Mouse (Mus musculus) embryonic facial prominence, embryonic 15.5 days (tissue): ENCODE measurements around the gene Slf2. TPM values are rescaled to one million over a fixed set of nuclear protein-coding genes. Genes with fewer than 3 reads are reported as not detected.

ENCODE experiments used
- ATAC-seq: fragments of 200-750 bp; cut with Nextera tagmentation; 2 replicates; pipeline ENCODE4 v1.8.0; 2017; ENCODE audit warnings: low read depth, moderate TSS enrichment; ENCODE audit not compliant: insufficient number of reproducible peaks, low FRiP score, low TSS enrichment
- H3K27ac ChIP-seq: fragments of 300-500 bp; sonication (generic); replicated peaks from 2 replicates; pipeline ENCODE4 v1.5.1; 2015; ENCODE audit warnings: mild to moderate bottlenecking, inconsistent platforms
- H3K27me3 ChIP-seq: fragments of 300-500 bp; sonication (generic); 2 replicates; pipeline ENCODE4 v1.6.1; 2015; ENCODE audit warnings: inconsistent platforms
- H3K36me3 ChIP-seq: fragments of 300-500 bp; sonication (generic); 2 replicates; pipeline ENCODE4 v1.6.1; 2015; ENCODE audit warnings: mild to moderate bottlenecking, inconsistent platforms
- H3K4me1 ChIP-seq: fragments of 300-500 bp; sonication (generic); 2 replicates; pipeline ENCODE4 v1.6.1; 2015; ENCODE audit warnings: inconsistent platforms
- H3K4me2 ChIP-seq: fragments of 300-500 bp; sonication (generic); replicated peaks from 2 replicates; pipeline ENCODE4 v1.6.1; 2015; ENCODE audit warnings: mild to moderate bottlenecking, inconsistent platforms
- H3K4me3 ChIP-seq: fragments of 300-500 bp; sonication (generic); replicated peaks from 2 replicates; pipeline ENCODE4 v1.5.1; 2015; ENCODE audit warnings: mild to moderate bottlenecking, inconsistent platforms
- H3K9ac ChIP-seq: fragments of 300-500 bp; sonication (generic); 2 replicates; pipeline ENCODE4 v1.6.1; 2015; ENCODE audit warnings: inconsistent platforms
- H3K9me3 ChIP-seq: fragments of 300-500 bp; sonication (generic); replicated peaks from 2 replicates; pipeline ENCODE4 v1.6.1; 2016; ENCODE audit warnings: inconsistent platforms
- WGBS: fragments of 180-500 bp; shearing (Covaris S2); methylation state at CpG from one replicate; pipeline ENCODE4 v1.1.7; 2015; 5-methylcytosine and 5-hydroxymethylcytosine counted together
- polyA plus RNA-seq: library from polyadenylated mRNA; unstranded; fragments of >200 nt; fragmentation: Nextera tagmentation; extraction: Ambion mirVana; gene quantifications from 2 replicates; pipeline ENCODE4 v1.2.1, GENCODE M21; 2015

Slf2 gene
- polyA plus RNA-seq = 27.1 and 32.3 TPM in 2 replicates

- H3K4me2 ChIP-seq = peak within 1 kb of the TSS; percentile 58
- no peaks in the 10 kb centered on the region for H3K9me3 ChIP-seq
- peak; percentile 97 for ATAC-seq
- peak within 1 kb of the TSS; percentile 90 for H3K27ac ChIP-seq
- peaks cover 32% of the 10 kb centered on the region for H3K4me1 ChIP-seq
- H3K27me3 ChIP-seq = no peaks in the 10 kb centered on the region
- peaks cover 11% of the 10 kb centered on the region for H3K36me3 ChIP-seq
- H3K9ac ChIP-seq = peak within 1 kb of the TSS; percentile 71
- WGBS = under 1% methylated on average over 55 of the region's 55 CpGs
- H3K4me3 ChIP-seq = peak within 1 kb of the TSS; percentile 98
These were observed at the start of gene Slf2 for GRCm38 (mm10) chr19:44930744-44931453. Slf2 (plus strand) TSS chr19:44931151.

GRCm38 (mm10) chr19:44882552-44883024 lies 48.4 kb upstream of the Slf2 start:
- Histone ChIP-seq H3K9me3 (no peaks in the 10 kb centered on the region), H3K27me3 (peaks cover 61% of the 10 kb centered on the region), H3K4me3 (peak overlapping the region; percentile 38), H3K27ac (0 out of 2 replicates have a peak overlapping the region, but pooled peaks have one; percentile 17), H3K4me1 (peaks cover 10% of the 10 kb centered on the region), H3K4me2 (peak overlapping the region; percentile 59), H3K36me3 (no peaks in the 10 kb centered on the region), H3K9ac (peak overlapping the region; percentile 37)
- ATAC-seq = 0 out of 2 replicates have a peak, but pooled peaks have one; percentile 63
- 1% methylated on average over 31 of the region's 31 CpGs for WGBS

GRCm38 (mm10) chr19:44884331-44884730 lies 46.6 kb upstream of the Slf2 start:
- Histone ChIP-seq H3K9me3 (no peaks in the 10 kb centered on the region), H3K4me3 (no peak overlapping the region), H3K27ac (no peak overlapping the region), H3K9ac (no peak overlapping the region), H3K4me2 (no peak overlapping the region), H3K36me3 (no peaks in the 10 kb centered on the region), H3K4me1 (peaks cover 10% of the 10 kb centered on the region), H3K27me3 (peaks cover 69% of the 10 kb centered on the region)
- ATAC-seq = no peak
- WGBS = 20% methylated on average over 3 of the region's 3 CpGs

DNA sequence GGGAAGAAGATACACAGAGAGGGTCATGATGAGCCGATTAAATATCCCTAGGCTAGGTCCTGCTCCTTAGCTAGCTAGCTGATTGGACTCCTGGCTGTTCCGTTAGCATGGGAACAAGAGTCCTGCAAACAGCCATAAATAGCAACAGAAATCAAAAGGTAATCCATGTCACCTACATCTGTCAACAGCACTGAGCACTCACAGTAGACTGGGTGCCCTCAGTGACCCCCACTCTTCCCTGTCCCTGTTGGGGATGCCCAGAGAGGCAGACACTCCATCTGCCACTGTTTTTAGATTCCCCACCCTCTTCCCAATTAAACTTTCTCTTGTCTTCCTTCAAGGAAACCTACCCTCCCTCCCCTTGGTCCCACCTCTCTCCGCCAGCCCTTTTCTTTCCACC lies 44.5 kb upstream of the Slf2 start:
- Histone ChIP-seq H3K27me3 (peaks cover 67% of the 10 kb centered on the region), H3K4me1 (peaks cover 10% of the 10 kb centered on the region), H3K27ac (no peak overlapping the region), H3K4me3 (no peak overlapping the region), H3K9ac (no peak overlapping the region), H3K4me2 (no peak overlapping the region), H3K9me3 (no peaks in the 10 kb centered on the region), H3K36me3 (no peaks in the 10 kb centered on the region)
- ATAC-seq = no peak
- WGBS = 21% methylated on average over 3 of the region's 3 CpGs

DNA sequence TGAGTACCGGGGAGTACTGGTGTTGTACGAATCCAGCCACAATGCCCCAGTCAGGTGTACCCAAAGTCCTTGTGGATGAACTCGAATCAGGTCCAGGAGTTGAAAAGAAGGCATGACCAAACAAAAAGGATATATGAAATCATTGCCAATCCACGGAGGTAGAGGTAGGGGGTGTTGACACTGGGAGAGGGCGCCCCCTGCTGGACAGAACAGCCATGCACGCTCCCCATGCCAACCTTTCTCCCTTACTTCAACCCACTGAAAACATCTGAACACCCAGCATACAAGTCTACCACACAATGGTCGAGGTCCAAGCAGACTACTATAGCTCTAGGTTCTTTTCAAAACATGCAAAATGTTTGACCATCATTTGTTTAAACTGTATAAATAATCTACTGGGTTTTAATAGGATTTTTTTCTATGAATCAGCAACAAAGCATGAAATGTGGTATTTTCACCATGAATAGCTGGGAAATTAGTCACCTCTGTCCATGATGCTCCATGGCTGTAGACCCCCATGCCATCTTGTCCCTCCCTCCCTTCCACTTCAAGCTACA lies 43.2 kb upstream of the Slf2 start:
- Histone ChIP-seq H3K9ac (no peak overlapping the region), H3K36me3 (no peaks in the 10 kb centered on the region), H3K27me3 (peaks cover 65% of the 10 kb centered on the region), H3K4me3 (no peak overlapping the region), H3K27ac (no peak overlapping the region), H3K9me3 (no peaks in the 10 kb centered on the region), H3K4me2 (no peak overlapping the region), H3K4me1 (peaks cover 2% of the 10 kb centered on the region)
- WGBS = 21% methylated on average over 7 of the region's 7 CpGs
- no peak for ATAC-seq

- Histone ChIP-seq H3K4me3 (no peak overlapping the region), H3K9ac (no peak overlapping the region), H3K27me3 (peaks cover 59% of the 10 kb centered on the region), H3K4me2 (no peak overlapping the region), H3K27ac (no peak overlapping the region), H3K4me1 (peaks cover 10% of the 10 kb centered on the region), H3K36me3 (no peaks in the 10 kb centered on the region), H3K9me3 (no peaks in the 10 kb centered on the region)
- ATAC-seq = no peak
- WGBS = 18% methylated on average over 6 of the region's 6 CpGs
These were observed 41.4 kb upstream of the Slf2 start for GRCm38 (mm10) chr19:44889548-44889947.

DNA sequence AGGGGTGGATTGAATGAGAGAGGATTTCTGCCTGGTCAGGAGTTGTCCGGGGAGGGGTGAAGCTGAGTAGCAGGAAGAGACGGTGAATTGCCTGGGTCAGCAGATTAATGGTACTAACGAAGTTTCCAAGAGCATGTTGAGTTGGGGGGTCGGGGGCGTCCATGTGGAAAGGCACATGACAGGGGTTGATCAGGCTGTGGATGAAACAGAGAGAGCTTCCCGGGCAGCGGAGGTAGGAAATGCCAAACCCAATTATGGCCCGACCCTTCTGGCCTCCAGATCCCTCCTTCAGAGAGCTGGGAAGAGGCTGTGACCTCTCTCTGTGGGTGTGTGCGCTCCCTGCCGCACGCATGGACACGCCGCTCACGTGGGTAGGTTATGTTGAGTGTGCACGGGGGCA lies 39.5 kb upstream of the Slf2 start:
- Histone ChIP-seq H3K9ac (no peak overlapping the region), H3K4me1 (peaks cover 10% of the 10 kb centered on the region), H3K9me3 (no peaks in the 10 kb centered on the region), H3K4me2 (no peak overlapping the region), H3K36me3 (no peaks in the 10 kb centered on the region), H3K4me3 (no peak overlapping the region), H3K27me3 (peaks cover 54% of the 10 kb centered on the region), H3K27ac (no peak overlapping the region)
- 41% methylated on average over 15 of the region's 15 CpGs for WGBS
- ATAC-seq = no peak

DNA sequence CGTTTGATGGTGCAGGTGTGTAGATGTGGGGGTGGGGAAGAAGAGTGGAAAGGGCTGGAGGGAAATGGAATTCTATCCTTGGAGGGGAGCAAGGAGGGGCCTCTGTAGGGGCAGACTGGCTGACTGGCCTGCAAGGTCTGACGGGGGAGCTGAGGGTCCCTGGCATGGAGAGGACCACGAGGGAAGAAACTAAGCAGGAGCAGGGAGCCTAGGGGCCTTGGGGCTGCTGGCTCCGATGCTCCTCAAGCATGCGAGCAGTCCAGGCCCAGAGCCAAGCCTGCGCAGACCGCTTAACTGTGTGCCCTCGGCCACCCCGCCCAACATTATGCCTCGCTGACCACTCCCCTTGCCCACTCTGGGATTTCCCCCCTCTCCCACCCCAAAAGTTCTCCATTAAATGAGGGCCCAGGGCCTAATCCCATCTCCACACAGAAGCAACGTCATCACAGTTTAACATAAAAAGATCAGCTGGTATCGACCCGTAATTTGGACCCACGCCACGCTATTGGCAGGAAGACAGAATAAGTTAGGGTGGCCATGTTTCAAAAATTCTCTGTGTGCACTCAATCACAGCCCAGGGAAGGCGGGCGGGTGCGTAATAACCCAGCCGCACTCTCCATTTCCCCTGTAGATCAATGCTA lies 37.6 kb upstream of the Slf2 start:
- no peak overlapping the region for H3K4me3 ChIP-seq
- H3K27ac ChIP-seq = no peak overlapping the region
- no peaks in the 10 kb centered on the region for H3K36me3 ChIP-seq
- ATAC-seq = no peak
- H3K4me2 ChIP-seq = peak overlapping the region; percentile 15; the same call in 1 of the 2 replicates
- H3K9me3 ChIP-seq = no peaks in the 10 kb centered on the region
- H3K27me3 ChIP-seq = peaks cover 46% of the 10 kb centered on the region
- H3K9ac ChIP-seq = no peak overlapping the region
- WGBS = 36% methylated on average over 19 of the region's 19 CpGs
- peaks cover 10% of the 10 kb centered on the region for H3K4me1 ChIP-seq

DNA sequence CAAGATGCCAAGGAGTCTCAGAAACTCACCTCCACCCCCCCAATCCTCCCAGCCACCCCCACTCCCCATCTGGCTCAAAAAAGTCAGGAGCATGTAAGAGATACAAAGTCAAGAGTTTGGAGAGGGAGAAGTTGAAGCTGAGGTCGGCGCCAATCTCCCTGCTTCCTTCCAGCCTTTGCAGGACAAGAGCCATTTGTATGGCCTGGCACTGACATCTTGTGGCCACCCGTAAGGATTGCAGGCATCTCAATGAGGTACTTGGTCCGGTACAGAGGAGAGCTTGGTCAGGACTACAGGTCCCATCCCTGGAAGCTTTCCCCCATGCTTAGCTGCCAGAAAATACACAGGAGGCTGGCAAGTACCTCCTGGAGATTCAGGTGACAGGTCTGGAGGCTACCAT lies 35.7 kb upstream of the Slf2 start:
- no peak overlapping the region for H3K4me3 ChIP-seq
- no peaks in the 10 kb centered on the region for H3K9me3 ChIP-seq
- ATAC-seq = peak; percentile 70; the same call in 1 of the 2 replicates
- peaks cover 42% of the 10 kb centered on the region for H3K27me3 ChIP-seq
- no peaks in the 10 kb centered on the region for H3K36me3 ChIP-seq
- peaks cover 17% of the 10 kb centered on the region for H3K4me1 ChIP-seq
- no peak overlapping the region for H3K9ac ChIP-seq
- H3K27ac ChIP-seq = no peak overlapping the region
- H3K4me2 ChIP-seq = no peak overlapping the region
- 1% methylated on average over 4 of the region's 4 CpGs for WGBS

DNA sequence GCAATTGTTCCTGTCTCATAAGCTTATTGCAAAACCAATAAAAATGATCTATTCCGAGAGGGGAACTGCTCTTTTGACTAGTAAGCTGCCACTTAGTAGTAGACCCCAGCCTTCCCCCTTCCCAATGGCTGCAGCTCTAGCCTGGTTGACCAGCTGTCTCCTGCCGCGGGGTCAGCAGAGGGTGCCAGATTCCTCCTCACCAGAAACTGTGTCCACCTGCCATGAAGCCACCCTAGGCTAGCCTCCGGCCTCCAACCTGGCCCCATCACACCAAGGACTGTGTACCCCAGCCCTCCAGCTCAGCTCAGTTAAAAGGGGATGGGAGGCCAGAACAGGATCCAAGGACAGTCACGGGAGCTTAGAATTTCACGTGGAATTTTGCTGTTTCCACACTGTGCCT lies 34.5 kb upstream of the Slf2 start:
- Histone ChIP-seq H3K9me3 (no peaks in the 10 kb centered on the region), H3K27ac (no peak overlapping the region), H3K9ac (no peak overlapping the region), H3K4me1 (peaks cover 23% of the 10 kb centered on the region), H3K4me3 (no peak overlapping the region), H3K36me3 (no peaks in the 10 kb centered on the region), H3K27me3 (peaks cover 30% of the 10 kb centered on the region), H3K4me2 (no peak overlapping the region)
- WGBS = 54% methylated on average over 6 of the region's 6 CpGs
- no peak for ATAC-seq

GRCm38 (mm10) chr19:44897521-44897920 lies 33.4 kb upstream of the Slf2 start:
- Histone ChIP-seq H3K36me3 (no peaks in the 10 kb centered on the region), H3K9me3 (no peaks in the 10 kb centered on the region), H3K4me1 (peaks cover 27% of the 10 kb centered on the region), H3K27me3 (peaks cover 28% of the 10 kb centered on the region), H3K27ac (no peak overlapping the region), H3K4me3 (no peak overlapping the region), H3K9ac (no peak overlapping the region), H3K4me2 (no peak overlapping the region)
- no peak for ATAC-seq
- 67% methylated on average over 5 of the region's 5 CpGs for WGBS
